Mouse (Mus musculus): ENCODE measurements around the gene Clns1a. TPM values are rescaled to one million over a fixed set of nuclear protein-coding genes. Genes with fewer than 3 reads are reported as not detected.

The Clns1a gene
- polyA plus RNA-seq (2015; fragmentation: Nextera tagmentation; extraction: Ambion mirVana): 134 and 143 TPM in 2 replicates

DNA sequence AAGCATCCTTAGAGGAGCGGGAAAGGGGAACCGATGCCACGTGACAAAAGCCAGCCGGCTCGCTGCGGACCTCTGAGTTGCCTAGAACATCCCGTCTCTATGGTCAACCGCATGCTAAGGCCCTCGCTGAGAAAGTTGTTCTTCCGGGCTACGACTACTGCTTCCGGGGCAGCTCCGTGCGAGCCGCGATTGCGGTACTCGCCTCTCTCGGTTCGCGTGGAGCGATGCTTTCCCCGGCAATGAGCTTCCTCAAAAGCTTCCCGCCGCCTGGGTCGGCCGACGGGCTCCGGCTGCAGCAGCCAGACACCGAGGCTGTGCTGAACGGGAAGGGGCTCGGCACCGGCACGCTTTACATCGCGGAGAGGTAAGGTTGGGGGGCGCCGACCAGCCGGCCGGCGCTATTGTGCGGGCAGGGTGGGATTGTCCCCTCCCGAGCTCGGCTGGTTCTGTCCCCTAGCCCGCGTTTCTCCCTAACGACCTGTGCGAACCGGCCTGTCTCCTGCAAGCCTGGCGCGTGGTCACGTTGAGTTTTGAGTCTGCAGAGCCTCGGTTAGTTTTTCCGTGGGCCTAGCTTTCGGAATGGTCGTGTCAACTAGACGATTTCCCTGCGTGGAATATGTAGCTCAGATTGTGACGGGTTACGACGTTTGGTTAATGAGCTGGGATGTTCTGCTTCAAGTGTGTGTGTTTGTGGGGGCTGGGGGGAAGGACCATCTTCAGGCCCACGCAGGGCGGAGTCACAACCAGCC lies at the start of gene Clns1a:
Gene Clns1a (plus strand): TSS at position 129 of the 749 bp plus-strand sequence.
- H3K4me2 ChIP-seq (ENCODE audit: low read depth, low read length): peak within 1 kb of the TSS; percentile 79
- H3K36me3 ChIP-seq (ENCODE audit: control insufficient read depth, insufficient read depth, low read length): no peaks in the 10 kb centered on the region; the same call in 1 of the 2 replicates
- 0 out of 2 replicates have a peak, but pooled peaks cover 4% of the 10 kb centered on the region for H3K9me3 ChIP-seq (replicated peaks; ENCODE audit: control insufficient read depth, low read length)
- H3K27ac ChIP-seq (ENCODE audit: low read length): peak within 1 kb of the TSS; percentile 81
- H3K9ac ChIP-seq (ENCODE audit: low read length): peak within 1 kb of the TSS; percentile 93
- H3K4me1 ChIP-seq (ENCODE audit: control insufficient read depth, insufficient read depth, low read length): peaks cover 4% of the 10 kb centered on the region; the same call in 1 of the 2 replicates
- H3K27me3 ChIP-seq (ENCODE audit: control insufficient read depth, insufficient read depth, low read length): no peaks in the 10 kb centered on the region
- peak; percentile 96 for ATAC-seq (ENCODE audit: insufficient read depth, low FRiP score)
- peak within 1 kb of the TSS; percentile 99 for H3K4me3 ChIP-seq (replicated peaks; ENCODE audit: low read length)
- under 1% methylated on average over 63 of the region's 63 CpGs for WGBS

DNA sequence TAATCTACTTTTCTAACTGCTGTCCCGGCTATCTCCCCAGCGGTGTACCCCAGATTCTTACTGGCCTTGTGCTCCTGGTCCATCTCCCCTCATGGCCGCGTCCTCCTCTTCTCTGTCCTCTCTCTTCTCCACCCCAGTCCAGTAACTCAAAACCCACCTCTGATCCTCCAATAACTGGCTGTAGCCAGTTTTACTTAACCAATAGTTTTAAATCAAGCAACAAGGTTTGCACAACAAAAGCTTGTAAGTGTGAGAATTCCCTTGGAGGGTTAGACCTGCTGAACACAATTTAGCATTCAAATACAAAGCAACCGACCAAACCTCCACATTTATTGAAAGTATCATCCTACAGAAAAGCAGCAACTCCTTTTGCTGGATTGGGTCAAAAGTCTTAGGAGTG lies 48.8 kb upstream of the Clns1a start:
- Histone ChIP-seq H3K4me2 (ENCODE audit: low read depth, low read length) (no peak overlapping the region), H3K36me3 (ENCODE audit: control insufficient read depth, insufficient read depth, low read length) (no peaks in the 10 kb centered on the region), H3K27me3 (ENCODE audit: control insufficient read depth, insufficient read depth, low read length) (no peaks in the 10 kb centered on the region), H3K9me3 (replicated peaks; ENCODE audit: control insufficient read depth, low read length) (no peaks in the 10 kb centered on the region), H3K9ac (ENCODE audit: low read length) (no peak overlapping the region), H3K4me1 (ENCODE audit: control insufficient read depth, insufficient read depth, low read length) (no peaks in the 10 kb centered on the region), H3K4me3 (replicated peaks; ENCODE audit: low read length) (no peak overlapping the region), H3K27ac (ENCODE audit: low read length) (no peak overlapping the region)
- 92% methylated on average over 5 of the region's 5 CpGs for WGBS
- ATAC-seq (ENCODE audit: insufficient read depth, low FRiP score): no peak

DNA sequence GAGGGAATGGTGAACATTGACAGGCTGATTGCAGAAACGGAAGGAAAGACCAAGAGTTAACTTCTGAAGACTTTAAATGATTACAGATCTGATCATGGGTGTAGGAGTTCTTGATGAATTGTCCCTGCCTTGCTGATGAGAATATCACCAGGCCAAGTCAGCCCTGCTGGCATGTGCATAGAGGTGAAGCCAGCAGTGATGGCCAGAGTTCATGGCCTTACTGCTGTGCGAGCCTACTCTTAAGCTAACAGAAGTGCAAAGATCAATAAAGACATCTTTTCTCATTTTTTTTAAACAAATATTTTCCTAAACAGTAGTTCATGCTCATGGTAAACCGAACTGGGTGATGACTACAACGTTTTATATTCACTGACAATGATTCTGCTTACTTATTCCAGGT lies 45.7 kb upstream of the Clns1a start:
- H3K27ac ChIP-seq (ENCODE audit: low read length): no peak overlapping the region
- no peak overlapping the region for H3K4me3 ChIP-seq (replicated peaks; ENCODE audit: low read length)
- no peak overlapping the region for H3K4me2 ChIP-seq (ENCODE audit: low read depth, low read length)
- H3K4me1 ChIP-seq (ENCODE audit: control insufficient read depth, insufficient read depth, low read length): no peaks in the 10 kb centered on the region
- WGBS: 82% methylated on average over 4 of the region's 4 CpGs
- ATAC-seq (ENCODE audit: insufficient read depth, low FRiP score): no peak
- H3K9ac ChIP-seq (ENCODE audit: low read length): no peak overlapping the region
- H3K36me3 ChIP-seq (ENCODE audit: control insufficient read depth, insufficient read depth, low read length): no peaks in the 10 kb centered on the region
- no peaks in the 10 kb centered on the region for H3K9me3 ChIP-seq (replicated peaks; ENCODE audit: control insufficient read depth, low read length)
- no peaks in the 10 kb centered on the region for H3K27me3 ChIP-seq (ENCODE audit: control insufficient read depth, insufficient read depth, low read length)

DNA sequence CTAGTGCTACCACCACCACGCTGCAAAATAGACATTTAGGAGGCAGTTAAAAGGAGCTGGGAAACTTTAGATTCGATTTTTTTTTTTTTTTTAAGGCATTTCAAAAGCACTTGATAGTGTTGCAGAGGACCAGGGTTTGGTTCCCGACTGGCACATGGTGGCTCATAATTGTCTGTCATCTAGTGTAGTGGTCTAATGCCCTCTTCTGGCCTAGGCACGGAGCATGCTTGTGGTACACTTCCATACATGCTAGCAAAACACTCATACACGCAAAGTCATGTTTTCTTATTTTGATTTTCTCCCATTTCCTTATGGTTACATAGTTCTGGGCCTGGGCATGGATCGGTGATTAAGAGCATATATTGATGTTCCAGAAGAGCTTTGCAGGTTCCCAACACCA lies 40.3 kb upstream of the Clns1a start:
- ATAC-seq (ENCODE audit: insufficient read depth, low FRiP score): no peak

DNA sequence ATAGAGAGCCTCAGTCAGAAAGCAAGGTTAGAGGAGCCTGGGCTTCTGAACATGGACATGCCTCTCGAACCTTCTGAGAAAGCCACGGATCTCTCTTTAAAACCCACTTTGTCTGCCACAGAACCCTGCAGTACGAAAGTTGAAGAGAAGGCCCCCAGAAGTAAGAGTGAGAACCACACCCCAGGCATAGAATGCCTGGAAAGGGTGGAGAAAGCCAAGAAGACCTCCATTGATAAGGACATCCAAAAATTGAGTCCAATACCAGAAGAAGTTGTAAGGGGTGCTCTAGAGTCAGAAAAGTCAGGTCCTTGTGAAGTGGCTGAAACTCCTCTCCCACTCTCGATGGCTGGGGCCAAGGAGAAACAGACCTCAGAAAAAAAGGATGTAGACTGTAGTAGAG lies 34.8 kb upstream of the Clns1a start:
- Histone ChIP-seq H3K27me3 (ENCODE audit: control insufficient read depth, insufficient read depth, low read length) (no peaks in the 10 kb centered on the region), H3K36me3 (ENCODE audit: control insufficient read depth, insufficient read depth, low read length) (peaks cover 17% of the 10 kb centered on the region; the same call in 1 of the 2 replicates)
- WGBS: 89% methylated on average over 4 of the region's 4 CpGs

More for the DNA sequence above, 40.3 kb upstream of the Clns1a start:
- Histone ChIP-seq H3K36me3 (ENCODE audit: control insufficient read depth, insufficient read depth, low read length) (0 out of 2 replicates have a peak, but pooled peaks cover 3% of the 10 kb centered on the region), H3K9ac (ENCODE audit: low read length) (no peak overlapping the region), H3K4me3 (replicated peaks; ENCODE audit: low read length) (no peak overlapping the region), H3K9me3 (replicated peaks; ENCODE audit: control insufficient read depth, low read length) (no peaks in the 10 kb centered on the region), H3K4me1 (ENCODE audit: control insufficient read depth, insufficient read depth, low read length) (no peaks in the 10 kb centered on the region), H3K4me2 (ENCODE audit: low read depth, low read length) (no peak overlapping the region), H3K27ac (ENCODE audit: low read length) (no peak overlapping the region), H3K27me3 (ENCODE audit: control insufficient read depth, insufficient read depth, low read length) (no peaks in the 10 kb centered on the region)
- WGBS: 83% methylated on average over 6 of the region's 6 CpGs

DNA sequence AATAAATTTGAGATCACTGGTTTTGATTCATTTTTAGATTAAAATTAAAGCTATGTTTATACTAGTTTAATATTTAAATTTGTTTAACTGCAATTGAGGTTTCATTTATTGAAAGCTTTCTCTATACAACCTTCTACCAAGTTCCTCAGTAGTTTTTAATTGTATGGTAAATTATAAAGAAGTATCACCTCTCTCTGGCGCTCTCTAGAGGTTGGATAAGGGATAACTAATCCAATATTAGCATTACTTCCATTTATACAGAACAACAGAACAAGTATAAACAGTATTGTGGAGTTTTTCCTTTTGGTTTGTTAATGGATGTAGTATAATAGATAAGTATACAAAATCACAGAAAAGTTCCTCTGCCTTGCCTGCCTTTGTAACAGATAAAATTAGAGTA lies 17.2 kb upstream of the Clns1a start:
- Histone ChIP-seq H3K4me1 (ENCODE audit: control insufficient read depth, insufficient read depth, low read length) (no peaks in the 10 kb centered on the region), H3K9me3 (replicated peaks; ENCODE audit: control insufficient read depth, low read length) (no peaks in the 10 kb centered on the region), H3K9ac (ENCODE audit: low read length) (no peak overlapping the region), H3K27me3 (ENCODE audit: control insufficient read depth, insufficient read depth, low read length) (no peaks in the 10 kb centered on the region), H3K4me3 (replicated peaks; ENCODE audit: low read length) (no peak overlapping the region), H3K36me3 (ENCODE audit: control insufficient read depth, insufficient read depth, low read length) (peaks cover 19% of the 10 kb centered on the region), H3K4me2 (ENCODE audit: low read depth, low read length) (no peak overlapping the region), H3K27ac (ENCODE audit: low read length) (no peak overlapping the region)
- 13% methylated on average over 1 of the region's 1 CpGs for WGBS
- ATAC-seq (ENCODE audit: insufficient read depth, low FRiP score): no peak

More for the DNA sequence above, 34.8 kb upstream of the Clns1a start:
- H3K4me2 ChIP-seq (ENCODE audit: low read depth, low read length): no peak overlapping the region
- no peak for ATAC-seq (ENCODE audit: insufficient read depth, low FRiP score)
- no peak overlapping the region for H3K4me3 ChIP-seq (replicated peaks; ENCODE audit: low read length)
- H3K9me3 ChIP-seq (replicated peaks; ENCODE audit: control insufficient read depth, low read length): no peaks in the 10 kb centered on the region
- no peaks in the 10 kb centered on the region for H3K4me1 ChIP-seq (ENCODE audit: control insufficient read depth, insufficient read depth, low read length)
- no peak overlapping the region for H3K9ac ChIP-seq (ENCODE audit: low read length)
- H3K27ac ChIP-seq (ENCODE audit: low read length): no peak overlapping the region

DNA sequence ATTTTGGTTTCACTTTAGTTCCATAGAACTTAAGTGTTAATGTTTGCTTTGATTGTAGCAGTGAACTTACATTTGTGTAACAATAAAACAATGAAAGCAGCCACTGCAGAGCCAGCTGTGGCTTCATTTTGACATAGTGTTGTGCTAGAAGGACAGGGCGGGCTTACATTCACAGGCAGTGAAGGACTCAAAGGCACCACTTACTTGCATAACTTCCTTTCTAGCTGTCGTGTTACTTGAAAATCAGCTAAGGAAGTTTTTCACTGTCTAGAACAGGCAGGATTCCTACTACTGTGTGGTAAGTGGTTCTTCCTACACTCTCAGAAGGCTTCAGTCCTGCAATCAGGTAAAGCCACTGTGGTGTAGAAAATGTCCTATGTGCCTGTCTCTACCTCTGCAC lies 8.6 kb upstream of the Clns1a start:
- 76% methylated on average over 2 of the region's 2 CpGs for WGBS
- no peak for ATAC-seq (ENCODE audit: insufficient read depth, low FRiP score)
- Histone ChIP-seq H3K27ac (ENCODE audit: low read length) (no peak overlapping the region), H3K36me3 (ENCODE audit: control insufficient read depth, insufficient read depth, low read length) (0 out of 2 replicates have a peak, but pooled peaks cover 5% of the 10 kb centered on the region), H3K4me2 (ENCODE audit: low read depth, low read length) (no peak overlapping the region), H3K27me3 (ENCODE audit: control insufficient read depth, insufficient read depth, low read length) (no peaks in the 10 kb centered on the region), H3K9ac (ENCODE audit: low read length) (no peak overlapping the region), H3K4me3 (replicated peaks; ENCODE audit: low read length) (no peak overlapping the region), H3K9me3 (replicated peaks; ENCODE audit: control insufficient read depth, low read length) (no peaks in the 10 kb centered on the region), H3K4me1 (ENCODE audit: control insufficient read depth, insufficient read depth, low read length) (no peaks in the 10 kb centered on the region)

DNA sequence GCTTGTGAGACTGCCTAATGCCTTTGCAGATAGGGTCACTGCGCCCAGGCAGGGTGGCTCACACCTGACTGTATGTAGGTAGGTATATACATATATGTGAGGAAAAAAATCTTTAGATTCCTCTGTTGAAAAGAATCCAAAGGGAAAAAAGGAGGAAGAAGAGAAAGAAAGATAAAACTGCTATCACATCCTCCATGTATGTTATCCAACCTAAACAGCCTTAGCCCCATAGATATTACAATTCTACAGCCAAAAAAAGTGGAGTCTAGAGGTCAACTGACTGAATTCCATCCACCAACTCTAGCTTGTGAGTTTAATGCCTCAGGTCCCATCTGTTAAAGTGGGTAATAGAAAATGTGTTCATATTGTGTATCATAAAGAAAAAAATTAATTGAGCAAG lies 993 bp upstream of the Clns1a start:
- Histone ChIP-seq H3K4me3 (replicated peaks; ENCODE audit: low read length) (no peak overlapping the region), H3K27ac (ENCODE audit: low read length) (no peak overlapping the region), H3K9me3 (replicated peaks; ENCODE audit: control insufficient read depth, low read length) (0 out of 2 replicates have a peak, but pooled peaks cover 4% of the 10 kb centered on the region), H3K27me3 (ENCODE audit: control insufficient read depth, insufficient read depth, low read length) (no peaks in the 10 kb centered on the region), H3K36me3 (ENCODE audit: control insufficient read depth, insufficient read depth, low read length) (no peaks in the 10 kb centered on the region; the same call in 1 of the 2 replicates), H3K4me2 (ENCODE audit: low read depth, low read length) (no peak overlapping the region), H3K4me1 (ENCODE audit: control insufficient read depth, insufficient read depth, low read length) (peaks cover 4% of the 10 kb centered on the region; the same call in 1 of the 2 replicates), H3K9ac (ENCODE audit: low read length) (no peak overlapping the region)
- 100% methylated on average over 1 of the region's 1 CpGs for WGBS
- no peak for ATAC-seq (ENCODE audit: insufficient read depth, low FRiP score)

DNA sequence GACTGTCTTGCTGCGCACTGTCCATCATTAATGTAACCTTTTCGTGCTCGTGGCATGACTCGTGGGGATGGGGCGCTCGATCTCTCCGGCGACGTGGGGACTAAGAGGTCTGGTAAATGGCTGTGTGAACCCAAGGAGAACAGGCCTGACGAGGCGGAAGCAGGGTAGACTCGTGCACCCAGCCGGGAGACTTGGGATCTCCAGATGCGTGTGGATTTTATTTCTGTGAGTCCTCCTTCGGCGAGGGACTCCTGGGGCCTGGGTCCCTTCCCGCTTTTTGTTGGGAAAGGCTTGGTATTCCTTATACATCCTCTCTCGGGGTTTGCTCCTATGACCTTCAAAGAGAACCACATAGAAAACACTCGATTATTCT lies 315 bp upstream of the Clns1a start:
- peak; percentile 48 for ATAC-seq (ENCODE audit: insufficient read depth, low FRiP score)
- Histone ChIP-seq H3K36me3 (ENCODE audit: control insufficient read depth, insufficient read depth, low read length) (no peaks in the 10 kb centered on the region; the same call in 1 of the 2 replicates), H3K27me3 (ENCODE audit: control insufficient read depth, insufficient read depth, low read length) (no peaks in the 10 kb centered on the region), H3K4me3 (replicated peaks; ENCODE audit: low read length) (peak overlapping the region; percentile 99), H3K9ac (ENCODE audit: low read length) (peak overlapping the region; percentile 93), H3K9me3 (replicated peaks; ENCODE audit: control insufficient read depth, low read length) (0 out of 2 replicates have a peak, but pooled peaks cover 4% of the 10 kb centered on the region), H3K27ac (ENCODE audit: low read length) (peak overlapping the region; percentile 81), H3K4me1 (ENCODE audit: control insufficient read depth, insufficient read depth, low read length) (peaks cover 4% of the 10 kb centered on the region; the same call in 1 of the 2 replicates), H3K4me2 (ENCODE audit: low read depth, low read length) (peak overlapping the region; percentile 79)
- WGBS: 34% methylated on average over 19 of the region's 19 CpGs
